Mouse (Mus musculus) G1E (cell line): ENCODE results near the gene Gm3676.
"Not testable (repeated sequence)": the region's sequence is repeated elsewhere in the genome, so short reads cannot be mapped to it uniquely, and the experiment has no call there.

Experiments used
- CTCF ChIP-seq: IDR thresholded peaks from 2 replicates; pipeline ENCODE4 v1.5.1; 2012; ENCODE audit warnings: low read depth, low read length, inconsistent platforms, mixed read lengths
- GATA1 ChIP-seq: IDR thresholded peaks from 2 replicates; pipeline ENCODE4 v1.6.1; 2012; ENCODE audit warnings: borderline replicate concordance, low read length, inconsistent platforms, mixed read lengths
- GATA2 ChIP-seq: IDR thresholded peaks from 2 replicates; pipeline ENCODE4 v1.6.1; 2012; ENCODE audit warnings: low read depth, low read length, inconsistent platforms, borderline replicate concordance
- POLR2AphosphoS5 ChIP-seq: IDR thresholded peaks from 2 replicates; pipeline ENCODE4 v1.6.1; 2012; ENCODE audit warnings: low read depth, low read length, inconsistent platforms; ENCODE audit not compliant: insufficient replicate concordance
- TAL1 ChIP-seq: conservative IDR thresholded peaks from 2 replicates; pipeline ENCODE4 v1.6.1; 2012; ENCODE audit warnings: low read depth, low read length, inconsistent platforms, mixed read lengths

DNA sequence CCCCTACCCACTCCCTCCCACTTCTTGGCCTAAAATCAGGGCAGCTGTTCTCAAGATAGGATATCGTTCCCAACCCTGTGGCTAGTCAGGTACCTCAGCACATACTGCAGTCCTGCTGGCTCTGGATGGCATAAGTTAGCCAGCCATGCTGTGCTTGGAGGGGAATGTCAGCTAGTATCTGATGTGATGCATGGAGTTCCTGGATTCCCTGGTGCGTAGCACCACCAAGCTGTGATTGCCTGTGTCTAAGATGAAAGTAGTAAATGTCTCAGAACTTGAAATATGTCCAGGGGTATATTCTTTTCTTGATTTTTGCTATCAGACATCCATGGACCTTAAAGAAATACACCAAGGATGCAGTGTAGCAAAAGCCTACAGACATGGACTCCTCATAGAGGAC is 1.9 kb upstream of the Gm3676 start:
- TF ChIP-seq CTCF, GATA1, TAL1, POLR2AphosphoS5, GATA2: not testable (repeated sequence)
